Mouse (Mus musculus): ENCODE results near the gene Lama5. TPM values are rescaled to one million over a fixed set of nuclear protein-coding genes. Genes with fewer than 3 reads are reported as not detected.
"Not testable (repeated sequence)": the region's sequence is repeated elsewhere in the genome, so short reads cannot be mapped to it uniquely, and the experiment has no call there.

The Lama5 gene
- polyA plus RNA-seq, 1 experiment from 2014 or later = 11.2 TPM

DNA sequence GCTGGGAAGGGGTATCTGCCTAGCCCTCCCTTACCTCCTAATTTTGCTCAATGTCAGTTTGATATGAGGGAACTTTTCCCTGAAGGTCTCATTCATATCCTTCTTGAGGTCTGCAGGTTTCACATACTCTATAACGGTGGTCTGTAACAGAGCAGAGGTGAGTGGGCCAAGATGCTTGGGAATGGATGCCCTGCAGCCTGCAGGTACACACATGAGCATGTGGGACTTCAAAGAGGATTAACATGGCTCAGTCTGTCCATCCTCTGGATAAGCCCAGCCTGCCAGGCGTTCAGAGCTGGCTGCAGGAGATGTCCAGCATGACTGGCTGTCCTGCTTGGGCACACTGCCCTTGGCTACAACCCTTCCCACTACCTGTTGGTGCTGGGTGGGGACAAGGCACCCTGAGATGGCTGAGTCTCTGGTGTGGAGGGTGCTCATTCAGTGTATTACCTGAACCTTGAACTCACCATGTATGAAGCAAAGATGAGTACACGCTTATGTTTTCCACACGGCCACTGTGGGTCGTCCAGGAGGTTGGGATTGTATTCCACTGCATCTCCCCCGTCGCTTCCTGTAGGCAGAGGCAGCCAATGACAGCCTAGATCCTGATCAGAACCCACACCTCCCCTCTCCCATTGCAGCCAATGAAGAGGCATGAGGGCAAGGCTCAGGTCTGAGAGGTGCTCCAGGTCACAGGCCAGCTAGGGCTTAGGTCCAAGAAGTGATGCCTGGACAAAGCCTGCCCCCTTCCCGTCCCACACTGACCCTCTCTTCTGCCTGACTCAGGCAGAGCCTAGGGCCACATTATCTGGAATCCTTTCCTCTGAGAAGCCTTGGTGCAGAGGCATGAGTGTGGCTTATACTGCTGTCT, 35.2 kb upstream of the Lama5 start:
- Histone ChIP-seq H3K27me3 (ENCODE audit: poor library complexity, severe bottlenecking) (no peaks in the 10 kb centered on the region), H3K4me1 (peaks cover 24% of the 10 kb centered on the region), H3K4me3 (no peak overlapping the region), H3K36me3 (replicated peaks) (peaks cover 73% of the 10 kb centered on the region), H3K27ac (no peak overlapping the region), H3K9me3 (no peaks in the 10 kb centered on the region)
- 70% methylated on average over 8 of the region's 8 CpGs for WGBS
- DNase-seq (ENCODE audit: extremely low spot score, low spot score) = no peak

DNA sequence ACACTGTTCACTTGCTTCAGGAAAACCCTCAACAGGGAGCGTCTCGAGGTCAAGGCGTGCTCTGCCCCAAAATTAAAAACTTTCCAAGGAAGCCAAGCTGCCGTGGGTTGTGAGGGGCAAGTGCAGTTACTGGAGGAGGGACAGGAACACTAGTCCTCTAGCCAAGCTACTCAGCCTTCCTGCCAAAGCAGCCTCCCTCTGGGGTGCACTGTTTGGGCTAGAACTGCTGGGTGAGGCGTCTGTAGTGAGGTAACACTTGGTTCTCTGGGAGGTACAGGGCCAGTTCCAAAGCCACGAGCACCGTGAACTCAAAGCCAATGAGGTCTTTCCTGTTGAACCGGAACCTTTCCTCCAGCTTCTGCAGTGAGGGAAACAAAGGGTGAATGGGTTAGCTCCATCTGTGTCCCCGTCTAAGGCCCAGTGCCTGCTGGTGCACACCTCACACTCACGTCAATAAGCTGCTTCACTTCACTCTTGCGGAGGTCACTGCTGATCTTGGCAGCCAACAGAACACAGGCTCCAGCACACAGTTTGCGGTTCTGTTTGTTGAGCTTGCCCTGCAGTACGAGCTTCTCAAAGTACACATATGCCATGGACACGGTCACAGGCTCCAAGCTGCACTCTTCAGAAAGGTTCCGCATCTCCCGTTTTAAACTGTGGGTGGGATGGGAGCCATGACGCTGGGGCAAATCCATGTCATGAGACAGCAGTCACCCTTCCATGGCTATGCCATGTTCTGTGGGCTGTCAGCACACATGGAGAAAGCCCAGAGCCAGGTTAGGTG, 34.4 kb upstream of the Lama5 start:
- DNase-seq (ENCODE audit: extremely low spot score, low spot score); H3K27ac ChIP-seq; H3K4me3 ChIP-seq; H3K27me3 ChIP-seq (ENCODE audit: poor library complexity, severe bottlenecking); H3K9me3 ChIP-seq: not testable (repeated sequence)
- Histone ChIP-seq H3K36me3 (replicated peaks) (peaks cover 73% of the 10 kb centered on the region), H3K4me1 (peaks cover 26% of the 10 kb centered on the region)
- WGBS = 77% methylated on average over 17 of the region's 17 CpGs

DNA sequence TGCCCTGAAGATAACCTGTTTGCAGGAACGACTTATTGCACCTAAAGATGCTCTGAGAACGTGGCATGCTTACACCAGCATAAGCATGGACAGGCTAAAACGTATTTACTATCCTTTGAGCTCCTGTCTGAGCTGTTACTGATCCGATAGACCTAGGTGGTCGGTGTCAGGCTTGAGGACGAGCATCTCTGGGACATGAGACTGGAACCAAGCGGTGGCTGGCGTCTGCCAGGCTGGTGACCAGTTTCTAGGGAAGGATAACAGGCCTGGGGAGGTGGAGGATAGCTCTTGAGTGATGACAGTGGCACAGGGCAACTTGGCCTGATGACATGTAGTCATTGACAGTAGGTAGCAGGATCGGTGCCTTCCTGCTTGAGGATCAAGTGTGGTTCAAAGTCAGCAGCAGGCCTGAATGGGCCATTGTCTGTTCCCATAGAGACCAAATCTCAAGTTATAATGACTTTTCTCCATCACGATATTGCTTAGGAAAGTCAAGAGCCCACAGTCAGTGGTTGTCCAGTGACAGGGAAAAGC, 33.4 kb upstream of the Lama5 start:
- Histone ChIP-seq H3K4me1 (peaks cover 26% of the 10 kb centered on the region), H3K36me3 (replicated peaks) (peaks cover 65% of the 10 kb centered on the region)
- WGBS = 82% methylated on average over 10 of the region's 10 CpGs
- not testable (repeated sequence) for H3K27me3 ChIP-seq (ENCODE audit: poor library complexity, severe bottlenecking); H3K27ac ChIP-seq; H3K4me3 ChIP-seq; H3K9me3 ChIP-seq; DNase-seq (ENCODE audit: extremely low spot score, low spot score)

DNA sequence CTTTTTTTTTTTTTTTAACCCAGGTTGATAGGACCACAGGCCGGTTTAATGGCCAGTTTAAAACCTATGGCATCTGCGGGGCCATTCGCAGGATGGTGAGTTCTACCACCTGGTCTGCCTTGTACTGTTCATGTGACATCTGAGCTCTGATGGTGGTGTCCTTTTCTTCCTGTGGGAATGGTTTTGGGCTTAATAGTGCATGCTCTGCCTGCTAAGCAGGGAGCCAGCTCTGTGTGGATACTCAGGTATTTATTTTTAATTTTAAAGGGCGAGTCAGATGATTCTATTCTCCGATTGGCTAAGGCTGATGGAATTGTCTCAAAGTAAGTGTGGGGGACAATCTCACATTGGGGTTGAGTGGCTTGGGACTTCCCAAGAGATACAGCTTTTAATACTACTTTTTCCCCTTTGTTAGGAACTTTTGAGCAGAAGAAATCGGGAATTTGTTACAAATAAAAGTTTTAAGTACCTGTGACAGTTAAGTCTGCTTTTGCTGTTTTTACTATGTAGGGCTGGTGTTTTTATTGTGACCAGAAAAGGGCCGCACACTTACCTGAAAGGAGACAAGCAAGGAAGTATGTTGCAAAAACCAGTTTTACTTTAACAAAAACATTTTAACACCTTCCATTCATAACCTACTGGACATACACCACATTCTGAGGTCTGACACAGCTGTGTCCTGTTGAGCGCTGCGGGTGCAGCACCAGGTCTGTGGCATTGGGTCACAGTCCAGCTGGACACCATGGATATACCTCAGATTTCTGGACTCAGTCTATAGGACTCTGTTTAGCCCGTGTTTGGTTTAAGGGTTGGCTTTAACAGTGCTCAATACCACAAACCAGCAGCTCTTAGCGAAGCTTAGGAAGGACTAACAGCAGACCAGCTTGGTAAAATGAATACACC, 32.6 kb upstream of the Lama5 start:
- Histone ChIP-seq H3K27ac (peak overlapping the region; percentile 94), H3K36me3 (replicated peaks) (peaks cover 57% of the 10 kb centered on the region), H3K4me3 (peak overlapping the region; percentile 91), H3K9me3 (no peaks in the 10 kb centered on the region), H3K27me3 (ENCODE audit: poor library complexity, severe bottlenecking) (no peaks in the 10 kb centered on the region), H3K4me1 (peaks cover 26% of the 10 kb centered on the region)
- 55% methylated on average over 11 of the region's 11 CpGs for WGBS
- DNase-seq (ENCODE audit: extremely low spot score, low spot score) = no peak

DNA sequence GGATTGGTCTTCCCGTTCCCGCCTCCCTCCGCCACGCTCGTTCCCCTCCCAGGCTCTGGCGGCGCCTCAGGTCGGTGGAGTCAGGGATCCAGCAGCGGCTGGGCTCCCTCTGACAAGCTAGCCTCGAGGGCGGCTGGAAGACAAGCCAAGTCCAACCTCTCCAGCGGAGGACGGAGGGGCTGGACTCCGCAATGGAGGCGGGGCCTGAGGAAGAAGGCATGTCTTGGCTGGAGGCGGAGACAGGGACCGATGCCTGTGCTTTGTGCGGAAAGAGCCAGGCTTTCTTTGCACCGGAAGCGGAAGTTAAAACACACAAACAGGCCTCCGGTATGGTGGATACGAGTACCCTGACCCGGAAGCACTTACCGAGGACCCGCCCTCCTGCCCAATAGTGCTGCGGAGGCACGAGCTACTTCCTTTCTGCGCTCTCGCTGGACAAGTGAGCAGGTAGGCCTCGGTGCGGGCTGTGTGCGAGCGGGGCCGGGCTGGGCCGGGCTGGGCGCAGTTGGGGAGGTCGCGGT, 31.4 kb upstream of the Lama5 start, which contains the start of gene Rps21:
TSS of gene Rps21 (plus strand) at position 377 of the 521 bp plus-strand sequence.
- H3K27me3 ChIP-seq (ENCODE audit: poor library complexity, severe bottlenecking) = no peaks in the 10 kb centered on the region
- H3K9me3 ChIP-seq = no peaks in the 10 kb centered on the region
- peaks cover 46% of the 10 kb centered on the region for H3K36me3 ChIP-seq (replicated peaks)
- WGBS = under 1% methylated on average over 38 of the region's 38 CpGs
- H3K4me1 ChIP-seq = peaks cover 26% of the 10 kb centered on the region
- peak within 1 kb of the TSS; percentile 94 for H3K27ac ChIP-seq
- peak; percentile 98 for DNase-seq (ENCODE audit: extremely low spot score, low spot score)
- peak within 1 kb of the TSS; percentile 91 for H3K4me3 ChIP-seq

DNA sequence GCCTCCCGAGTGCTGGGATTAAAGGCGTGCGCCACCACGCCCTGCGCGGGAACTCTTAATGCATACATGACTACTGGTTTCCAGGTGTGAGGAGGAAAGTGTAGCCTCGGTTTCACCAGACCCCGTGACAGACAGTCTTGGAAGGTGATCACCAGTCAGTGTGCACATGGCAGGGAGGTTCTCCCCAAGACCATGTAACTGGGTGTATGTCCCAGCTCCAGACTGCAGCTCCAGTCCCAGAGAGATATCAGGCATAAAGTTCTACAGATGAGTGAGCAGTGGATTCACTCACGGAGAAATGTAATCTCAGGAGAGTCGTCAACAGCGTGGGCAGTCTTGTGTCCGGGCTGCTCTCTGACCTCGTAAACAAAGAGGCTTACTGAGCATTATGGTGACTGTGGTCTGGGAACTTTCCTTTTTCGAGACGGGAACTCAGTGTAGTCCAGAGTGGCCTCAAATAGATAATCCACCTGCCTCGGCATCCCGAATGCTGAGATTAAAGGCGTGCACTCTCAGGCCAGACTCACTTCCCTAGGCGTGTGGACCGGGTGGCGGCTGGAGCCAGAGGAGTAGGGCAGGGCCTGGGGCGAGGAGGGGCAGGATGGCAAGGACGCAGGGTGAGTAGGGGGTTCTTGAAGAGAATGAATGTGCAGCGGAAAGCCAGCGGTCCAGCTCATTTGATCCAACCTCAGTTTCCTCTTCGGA, 30.8 kb upstream of the Lama5 start:
- Histone ChIP-seq H3K9me3 (no peaks in the 10 kb centered on the region), H3K27ac (peak overlapping the region; percentile 94), H3K4me1 (peaks cover 32% of the 10 kb centered on the region), H3K4me3 (peak overlapping the region; percentile 91), H3K36me3 (replicated peaks) (peaks cover 40% of the 10 kb centered on the region), H3K27me3 (ENCODE audit: poor library complexity, severe bottlenecking) (no peaks in the 10 kb centered on the region)
- DNase-seq (ENCODE audit: extremely low spot score, low spot score) = no peak
- WGBS = 26% methylated on average over 26 of the region's 26 CpGs

DNA sequence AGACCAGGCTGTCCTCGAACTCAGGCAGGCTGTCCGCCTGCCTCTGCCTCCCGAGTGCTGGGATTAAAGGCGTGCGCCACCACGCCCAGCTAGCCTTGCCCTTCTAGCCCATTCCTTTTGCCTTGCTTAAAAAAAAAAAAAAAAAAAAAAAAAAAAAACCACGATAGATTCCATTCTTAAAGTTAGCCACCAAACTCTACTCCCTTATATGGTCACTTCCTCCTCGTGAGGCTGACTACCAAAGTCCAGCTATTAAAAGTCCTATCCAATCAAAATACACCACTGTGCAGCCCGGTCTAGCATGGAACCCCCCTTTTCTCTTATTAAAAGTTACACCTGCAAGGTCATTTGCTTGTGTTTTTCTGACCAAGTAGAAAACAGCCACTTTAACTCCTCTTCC, 30.0 kb upstream of the Lama5 start:
- Histone ChIP-seq H3K9me3 (no peaks in the 10 kb centered on the region), H3K4me1 (peaks cover 38% of the 10 kb centered on the region), H3K4me3 (peak overlapping the region; percentile 91), H3K36me3 (replicated peaks) (peaks cover 32% of the 10 kb centered on the region), H3K27me3 (ENCODE audit: poor library complexity, severe bottlenecking) (no peaks in the 10 kb centered on the region), H3K27ac (peak overlapping the region; percentile 94)
- no peak for DNase-seq (ENCODE audit: extremely low spot score, low spot score)
- 94% methylated on average over 9 of the region's 9 CpGs for WGBS

DNA sequence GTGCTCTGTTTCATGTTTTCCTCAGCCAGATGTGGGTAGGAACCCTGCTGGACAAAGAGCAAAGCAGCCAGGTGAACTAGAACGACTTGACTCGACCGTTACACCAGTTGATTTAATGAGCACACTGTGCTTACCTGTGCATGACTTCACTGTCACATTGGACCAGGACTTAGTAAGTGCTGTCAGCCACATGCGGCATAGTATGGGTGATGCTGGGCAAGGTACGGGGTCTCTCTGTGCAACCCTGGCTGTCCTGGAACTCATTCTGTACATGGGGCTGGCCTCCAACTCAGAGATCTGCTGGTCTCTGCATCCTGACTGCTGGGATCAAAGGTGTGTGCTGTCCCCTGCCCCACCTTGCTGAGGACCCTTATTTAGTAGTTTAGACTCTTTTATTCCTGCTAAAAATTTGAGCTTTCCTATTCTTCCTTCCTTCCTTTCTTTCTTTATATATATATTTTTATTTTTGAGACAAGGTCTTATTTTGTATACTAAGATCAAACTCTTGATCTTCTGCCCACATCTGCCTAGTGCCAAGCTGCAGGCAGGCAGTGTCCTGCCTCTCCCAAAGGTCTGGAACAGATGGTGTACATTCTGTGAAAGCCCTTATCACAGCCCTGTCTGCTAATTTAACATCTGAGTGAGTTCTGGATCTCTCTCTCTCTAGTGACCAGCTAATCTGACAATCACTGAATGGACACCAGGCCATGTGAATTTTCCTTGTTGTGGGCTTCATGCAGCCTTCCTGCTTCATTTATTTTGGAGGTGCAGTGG, 29.0 kb upstream of the Lama5 start:
- no peaks in the 10 kb centered on the region for H3K9me3 ChIP-seq
- peaks cover 21% of the 10 kb centered on the region for H3K36me3 ChIP-seq (replicated peaks)
- peaks cover 39% of the 10 kb centered on the region for H3K4me1 ChIP-seq
- 91% methylated on average over 5 of the region's 5 CpGs for WGBS
- no peak for DNase-seq (ENCODE audit: extremely low spot score, low spot score)
- no peak overlapping the region for H3K27ac ChIP-seq
- H3K4me3 ChIP-seq = no peak overlapping the region
- H3K27me3 ChIP-seq (ENCODE audit: poor library complexity, severe bottlenecking) = no peaks in the 10 kb centered on the region

DNA sequence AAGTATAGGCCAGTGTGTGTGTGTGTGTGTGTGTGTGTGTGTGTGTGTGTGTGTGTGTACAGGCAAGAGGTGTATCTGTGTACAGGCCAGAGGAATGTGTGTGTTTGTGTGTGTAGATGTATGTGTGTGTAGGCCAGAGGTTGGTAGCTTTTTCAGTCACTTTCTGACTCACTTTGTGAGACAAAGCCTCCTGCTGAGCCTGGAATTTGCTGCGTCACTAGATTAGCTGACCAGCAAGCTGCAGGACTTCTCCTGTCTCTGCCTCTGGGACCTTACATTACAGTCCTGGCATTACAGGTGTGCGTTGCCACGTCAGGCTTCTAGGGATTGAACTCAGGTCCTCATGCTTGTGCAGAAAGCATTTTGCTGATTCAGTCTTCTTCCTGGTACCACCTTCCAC, 26.2 kb upstream of the Lama5 start:
- Histone ChIP-seq H3K36me3 (replicated peaks) (no peaks in the 10 kb centered on the region), H3K9me3 (no peaks in the 10 kb centered on the region), H3K27ac (no peak overlapping the region), H3K4me3 (no peak overlapping the region), H3K4me1 (peaks cover 29% of the 10 kb centered on the region), H3K27me3 (ENCODE audit: poor library complexity, severe bottlenecking) (no peaks in the 10 kb centered on the region)
- WGBS = 38% methylated on average over 3 of the region's 3 CpGs
- DNase-seq (ENCODE audit: extremely low spot score, low spot score) = no peak

DNA sequence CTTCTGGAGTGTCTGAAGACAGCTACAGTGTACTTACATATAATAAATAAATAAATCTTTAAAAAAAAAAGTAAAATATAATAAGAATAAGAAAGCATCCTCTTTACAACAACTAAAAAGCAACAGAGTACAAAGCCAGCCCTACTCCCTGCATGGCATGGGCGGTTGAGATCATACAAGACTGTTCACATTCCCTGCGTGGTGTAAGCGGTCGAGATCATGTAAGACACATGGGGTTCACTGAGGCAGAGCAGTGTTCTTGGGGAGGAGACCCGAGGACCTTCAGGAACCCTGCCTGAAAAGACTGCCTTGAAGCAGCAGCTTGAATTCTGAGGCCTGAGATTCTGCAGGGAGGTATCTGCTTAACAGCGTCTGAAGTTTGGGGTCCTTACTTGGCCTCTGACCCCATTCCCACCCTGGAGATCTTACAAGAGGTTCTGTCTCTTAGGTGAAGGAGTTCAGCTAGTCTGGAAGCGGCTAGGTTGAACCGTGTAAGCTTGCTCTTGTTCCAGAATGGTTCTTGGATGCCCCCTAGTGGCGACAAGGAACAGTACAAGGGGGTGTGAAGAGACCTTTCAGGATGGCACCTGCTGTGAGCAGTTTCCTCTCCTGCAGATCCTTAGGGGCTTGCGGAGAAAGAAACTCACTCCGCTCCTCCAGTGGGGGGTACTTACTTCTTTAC, 25.4 kb upstream of the Lama5 start:
- peak; percentile 80 for DNase-seq (ENCODE audit: extremely low spot score, low spot score)
- no peaks in the 10 kb centered on the region for H3K27me3 ChIP-seq (ENCODE audit: poor library complexity, severe bottlenecking)
- no peak overlapping the region for H3K4me3 ChIP-seq
- peak overlapping the region; percentile 56 for H3K27ac ChIP-seq
- H3K9me3 ChIP-seq = no peaks in the 10 kb centered on the region
- H3K4me1 ChIP-seq = peaks cover 23% of the 10 kb centered on the region
- H3K36me3 ChIP-seq (replicated peaks) = no peaks in the 10 kb centered on the region
- WGBS = 32% methylated on average over 11 of the region's 11 CpGs

Measured in forebrain, embryonic 10.5 days (tissue).